Mouse (Mus musculus): Measurements from ENCODE around the gene Atp2c1.

The Atp2c1 gene

GRCm38 (mm10) chr9:105366199-105366598, 160.9 kb downstream of the Atp2c1 start:
- DNase-seq (ENCODE audit: low spot score) = no peak

GRCm38 (mm10) chr9:105363520-105364231, 163.4 kb downstream of the Atp2c1 start:
- DNase-seq (ENCODE audit: low spot score) = no peak

- DNase-seq (ENCODE audit: low spot score) = no peak
Observed at GRCm38 (mm10) chr9:105362181-105362580, 164.9 kb downstream of the Atp2c1 start.

Data from urinary bladder, postnatal 10 days (tissue).